Mouse (Mus musculus): ENCODE results near the gene Adap2.
A peak's percentile ranks its signal among the peaks of the same experiment; 100 is the strongest.

The Adap2 gene

DNA sequence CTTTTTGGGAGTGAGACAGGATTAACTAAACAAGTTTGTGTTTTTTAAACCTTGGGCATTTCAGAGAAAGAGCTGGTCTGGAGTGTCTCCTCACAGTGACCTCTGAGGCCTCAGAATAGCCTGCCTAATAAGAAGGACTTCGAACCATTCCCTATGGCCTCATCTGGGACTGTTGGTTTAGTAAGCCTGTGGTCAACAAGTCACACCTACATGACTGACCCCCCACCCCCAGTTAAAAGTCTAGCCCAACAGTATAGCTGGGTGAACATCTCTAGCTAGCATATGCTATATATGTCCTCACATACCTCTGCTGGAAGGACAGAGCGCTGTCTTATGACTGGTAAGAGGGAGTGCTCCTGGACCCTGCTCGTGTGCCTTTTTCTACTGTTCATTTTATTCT, 45.4 kb downstream of the Adap2 start:
- DNase-seq (ENCODE audit: low read depth, low spot score) = no peak

DNA sequence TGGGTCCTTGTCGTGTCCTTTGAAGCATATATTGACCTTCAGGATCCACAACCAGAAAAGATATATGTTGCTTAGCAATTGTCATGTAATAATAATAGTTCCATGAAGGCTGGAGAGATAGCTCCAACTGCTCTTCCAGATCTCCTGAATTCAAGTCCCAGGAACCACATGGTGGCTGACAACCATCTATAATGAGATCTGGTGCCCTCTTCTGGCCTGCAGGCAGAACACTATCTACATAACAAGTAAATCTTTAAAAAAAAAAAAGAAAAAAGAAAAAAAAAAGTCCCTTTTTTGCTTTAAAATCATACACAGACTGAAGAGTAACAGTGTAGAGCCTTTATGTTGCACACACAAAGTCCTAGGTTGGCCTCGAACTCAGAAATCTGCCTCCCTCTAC, 45.9 kb downstream of the Adap2 start:
- no peak for DNase-seq (ENCODE audit: low read depth, low spot score)

DNA sequence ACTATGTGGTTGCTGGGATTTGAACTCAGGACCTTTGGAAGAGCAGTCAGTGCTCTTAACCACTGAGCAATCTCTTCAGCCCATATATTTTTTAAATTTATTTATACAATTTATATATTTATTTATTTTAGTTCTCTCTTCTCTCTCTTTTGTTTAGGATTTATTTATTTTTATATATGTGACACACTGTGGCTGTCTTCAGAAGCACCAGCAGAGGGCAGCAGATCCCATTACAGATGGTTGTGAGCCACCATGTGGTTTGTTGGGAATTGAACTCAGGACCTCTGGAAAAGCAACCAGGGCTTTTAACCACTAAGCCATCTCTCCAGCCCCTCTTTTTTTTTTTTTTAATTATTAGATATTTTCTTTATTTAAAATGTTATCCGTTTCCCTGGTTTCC, 46.4 kb downstream of the Adap2 start:
- DNase-seq (ENCODE audit: low read depth, low spot score) = no peak

DNA sequence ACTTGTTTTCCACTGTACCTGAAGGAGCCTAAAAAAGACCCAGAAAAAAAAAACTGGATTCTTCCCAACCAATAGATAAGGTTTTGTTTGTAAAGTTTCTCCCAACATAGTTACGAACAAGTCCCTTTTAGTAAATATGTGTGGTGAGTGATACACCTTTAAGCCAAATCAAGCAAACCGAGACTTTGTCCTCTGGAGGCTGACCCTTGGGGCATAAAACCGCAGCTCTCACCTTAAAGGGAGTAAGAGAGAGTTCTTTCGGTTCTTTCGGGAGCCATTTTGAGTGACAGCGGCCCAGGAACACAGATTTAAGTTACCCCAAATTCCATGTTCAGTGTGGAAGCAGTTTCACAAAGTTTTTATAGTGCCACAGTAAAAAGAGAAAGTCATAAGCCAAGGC, 48.4 kb downstream of the Adap2 start:
- DNase-seq (ENCODE audit: low read depth, low spot score) = no peak

DNA sequence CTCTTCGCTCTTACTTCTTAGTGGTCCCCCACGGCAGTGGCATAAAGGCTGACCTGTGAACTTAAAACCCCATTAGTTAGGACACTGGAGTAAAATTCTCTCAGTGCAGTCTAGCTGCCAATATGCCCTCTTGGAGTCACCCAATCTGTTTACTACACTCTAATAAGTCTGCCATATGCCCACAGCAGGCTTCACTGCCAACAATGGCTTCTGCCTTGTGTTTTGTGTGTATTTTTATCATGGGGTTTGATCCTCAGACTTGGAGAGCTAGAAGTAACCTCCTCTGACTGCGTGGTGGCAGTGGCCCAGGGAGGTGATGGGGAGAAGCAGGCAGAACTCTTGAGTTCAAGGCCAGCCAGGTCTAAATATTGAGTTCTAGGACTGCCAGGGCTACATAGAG, 50.1 kb downstream of the Adap2 start:
- no peak for DNase-seq (ENCODE audit: low read depth, low spot score)

DNA sequence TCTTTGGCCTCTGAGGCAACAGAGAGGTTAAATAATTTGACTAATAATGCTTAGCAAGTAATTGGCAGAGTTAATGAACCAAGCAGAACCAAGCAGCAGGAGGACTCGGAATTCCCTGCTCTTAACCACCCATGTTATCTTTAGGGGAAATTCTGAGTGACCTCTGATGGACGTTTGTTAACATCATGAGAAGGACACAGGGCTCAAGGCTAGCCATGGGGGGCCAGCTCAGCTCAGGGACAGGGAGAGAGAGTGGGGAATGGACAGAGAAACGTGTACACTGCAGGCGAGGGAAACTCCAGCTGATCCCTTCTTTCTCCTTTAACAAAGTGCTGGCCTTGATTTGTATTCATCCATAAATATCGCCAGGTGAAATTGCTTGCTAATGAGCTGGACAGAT, 51.0 kb downstream of the Adap2 start:
- no peak for DNase-seq (ENCODE audit: low read depth, low spot score)

DNA sequence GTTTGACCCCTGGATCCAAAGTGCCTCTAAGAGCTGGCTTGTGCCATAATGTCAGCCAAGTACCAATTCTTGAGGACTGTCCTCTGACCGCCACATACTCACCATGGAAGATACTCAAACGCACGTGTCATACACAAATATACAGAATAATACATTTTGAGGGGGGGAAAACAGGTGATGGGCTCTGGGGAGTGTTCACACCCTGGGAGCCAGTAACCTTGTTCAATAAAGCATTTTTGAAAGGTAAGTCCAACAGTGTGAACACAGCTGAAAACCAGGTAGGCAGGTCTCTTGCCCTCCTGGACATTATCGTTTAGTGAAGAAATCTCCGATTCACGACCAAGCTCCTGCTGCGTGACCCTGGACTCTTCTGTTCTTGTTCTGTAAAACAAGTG, 54.6 kb downstream of the Adap2 start:
- no peak for DNase-seq (ENCODE audit: low read depth, low spot score)

DNA sequence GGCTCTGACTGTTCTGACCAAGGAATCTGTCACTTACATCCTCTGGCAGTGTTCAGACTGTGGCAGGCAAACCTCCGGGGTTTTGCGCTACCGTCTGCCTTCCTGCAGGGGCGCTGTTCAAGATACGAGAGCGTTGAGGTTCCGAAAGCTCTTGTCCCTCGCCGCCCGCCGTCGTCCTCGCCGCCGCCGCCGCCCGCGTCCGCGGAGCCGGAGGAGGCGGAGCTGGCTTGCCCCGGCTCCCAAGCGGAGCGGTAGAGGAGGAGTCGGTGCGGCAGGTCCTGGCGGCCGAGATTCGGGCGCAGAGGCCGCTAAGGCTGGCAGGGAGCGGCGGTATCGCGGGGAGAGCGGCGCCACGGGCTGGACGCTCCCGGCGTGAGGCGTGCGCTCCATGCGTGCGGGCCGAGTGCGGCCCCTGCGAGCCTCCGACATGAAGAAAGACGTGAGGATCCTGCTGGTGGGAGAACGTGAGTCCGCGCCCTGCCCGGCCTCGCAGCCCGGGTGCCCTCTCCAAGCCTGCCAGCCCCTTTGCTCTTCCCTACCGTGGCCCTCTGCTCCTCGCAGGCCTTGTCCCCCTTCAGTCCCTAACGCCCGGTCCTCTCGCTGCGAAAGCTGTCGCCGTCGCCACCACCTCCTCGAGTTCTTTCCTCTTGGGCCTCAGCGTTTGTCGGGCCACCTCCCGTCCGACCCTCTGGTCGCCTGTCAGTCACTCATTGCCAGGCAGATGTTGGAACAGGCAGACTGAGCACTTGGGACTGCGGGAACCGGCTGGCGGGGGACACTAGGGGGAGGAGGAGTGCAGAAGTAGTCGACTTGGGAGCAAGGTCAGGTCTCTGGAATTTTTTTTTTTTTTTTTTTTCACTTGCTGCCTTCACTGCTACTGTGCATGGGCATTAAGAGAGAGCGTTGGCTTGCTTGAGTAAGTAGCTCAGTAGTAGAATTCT, 55.2 kb downstream of the Adap2 start, which contains the start of gene Rhot1:
Gene Rhot1, plus strand, starts transcription at position 160 of the 941 bp plus-strand sequence.
- DNase-seq (ENCODE audit: low read depth, low spot score) = peak; percentile 86

DNA sequence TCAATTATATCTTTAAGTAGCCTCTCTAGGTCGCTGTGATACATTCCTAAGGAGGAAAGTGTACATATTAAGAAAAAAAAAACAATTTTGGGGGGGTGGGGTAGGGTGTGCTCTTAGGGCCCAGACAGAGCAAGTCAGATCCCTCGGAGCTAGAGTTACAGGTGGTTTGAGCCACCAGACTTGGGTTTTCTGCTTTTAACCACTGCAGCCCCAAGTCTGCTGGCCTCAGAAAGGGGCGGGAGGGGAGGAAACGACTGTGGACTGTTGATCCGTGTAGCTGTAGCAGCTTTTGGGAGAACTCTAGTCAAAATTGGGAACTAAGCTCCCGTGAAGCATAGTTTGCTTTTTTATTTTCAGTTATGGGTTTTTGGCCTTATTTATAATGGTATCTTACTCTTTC, 56.4 kb downstream of the Adap2 start:
- DNase-seq (ENCODE audit: low read depth, low spot score) = no peak

DNA sequence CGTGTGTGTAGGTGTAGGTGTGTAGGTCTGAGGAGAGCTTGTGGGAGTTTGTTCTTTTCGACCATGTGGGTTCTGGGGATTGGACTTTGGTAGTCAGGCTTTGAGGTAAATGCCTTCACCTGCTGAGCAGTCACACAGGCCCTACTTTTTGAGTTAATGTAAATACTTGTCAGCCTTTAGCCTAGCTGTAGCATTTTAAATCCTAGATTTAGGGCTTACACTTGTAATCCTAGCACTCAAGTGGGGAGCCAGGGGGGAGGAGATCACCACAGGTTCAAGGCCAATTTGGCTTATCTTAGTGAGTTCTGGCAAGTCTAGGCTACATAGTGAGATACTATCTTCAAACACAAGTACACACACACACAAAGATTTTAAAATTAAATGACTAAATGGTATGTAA, 58.4 kb downstream of the Adap2 start:
- no peak for DNase-seq (ENCODE audit: low read depth, low spot score)

DNA sequence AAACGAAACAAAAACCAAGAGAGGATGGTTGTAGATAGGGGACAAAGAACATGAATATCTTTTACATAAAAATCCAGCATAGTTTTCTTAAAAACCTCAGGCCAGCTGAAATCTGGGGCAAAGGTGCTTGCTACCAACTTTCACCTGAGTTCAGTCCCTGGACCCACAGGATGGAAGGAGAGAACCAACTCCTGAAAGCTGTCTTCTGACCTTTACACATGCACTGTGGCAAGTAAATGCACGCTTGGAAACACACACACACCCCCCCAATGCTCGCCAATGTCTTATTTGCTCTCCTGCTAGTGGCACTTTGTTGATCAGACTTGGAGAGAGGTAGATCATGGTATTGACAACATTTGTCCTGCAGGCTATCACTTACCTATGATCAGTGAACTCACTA, 61.4 kb downstream of the Adap2 start:
- no peak for DNase-seq (ENCODE audit: low read depth, low spot score)

DNA sequence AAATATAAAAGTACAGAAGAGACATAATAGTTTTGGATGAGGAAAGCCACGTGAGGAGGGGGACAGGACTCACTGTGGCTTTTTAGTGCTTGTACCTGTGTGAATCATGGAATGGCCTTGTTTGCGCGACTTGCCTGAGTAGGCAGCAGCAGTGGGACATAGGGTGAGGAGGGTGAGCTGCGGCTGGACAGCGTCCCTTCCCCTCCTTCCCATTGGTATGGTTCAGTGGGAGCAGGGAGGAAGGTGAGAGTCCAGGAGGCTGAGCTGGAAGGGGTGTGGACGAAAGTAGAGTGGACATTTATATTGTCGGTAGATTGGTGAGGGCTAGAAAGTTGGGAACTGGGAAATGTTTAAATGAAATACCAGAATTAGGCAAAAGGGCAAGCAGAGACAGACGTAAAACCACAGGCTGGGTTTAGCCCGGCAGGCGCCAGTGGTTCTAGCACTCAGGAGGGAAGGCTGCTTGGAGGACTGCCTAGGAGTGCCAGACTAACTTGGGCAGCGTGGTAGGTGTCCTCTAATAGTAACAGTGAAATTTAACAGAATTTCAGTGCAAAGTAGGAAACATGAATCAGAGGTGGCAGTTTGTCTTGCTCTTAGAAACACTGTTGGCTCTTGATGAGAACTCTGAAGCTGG, 64.9 kb downstream of the Adap2 start:
- DNase-seq (ENCODE audit: low read depth, low spot score) = no peak

All from telencephalon, adult 2 months (tissue).